Mouse (Mus musculus) MEL (cell line): ENCODE measurements at regions not wholly inside any gene's neighbourhood (a gene's known extent, or its start where the extent isn't known, plus 50 kb on each side); places are given as distances from the start of the nearest gene placed in this dataset.

Experiments
- DNase-seq: peaks from one replicate; pipeline ENCODE4 v3.0.0; 2011; ENCODE audit warnings: low read depth, low spot score
- H3K27ac ChIP-seq: 2 replicates; pipeline ENCODE4 v1.5.1; 2012; ENCODE audit warnings: low read depth, mild to moderate bottlenecking, control low read depth, low read length, moderate library complexity; ENCODE audit not compliant: control insufficient read depth
- H3K27me3 ChIP-seq, 2 experiments: fragments of 150-350 bp in 1 of 2; sonication (generic) in 1 of 2; 2 replicates each; pipeline ENCODE4 v1.6.1; 2012; ENCODE audit warnings: low read length in 2 of 2, mild to moderate bottlenecking in 2 of 2, improper control_type of control experiment in 1 of 2, moderate library complexity in 1 of 2; ENCODE audit not compliant: insufficient read depth in 2 of 2, control insufficient read depth in 1 of 2
- H3K36me3 ChIP-seq, 2 experiments: 2 replicates each; pipeline ENCODE4 v1.6.1; 2012 to 2014; ENCODE audit warnings: low read length in 2 of 2, improper control_type of control experiment in 1 of 2, inconsistent platforms in 1 of 2, mild to moderate bottlenecking in 1 of 2; ENCODE audit not compliant: insufficient read depth in 2 of 2, control insufficient read depth in 1 of 2
- H3K4me1 ChIP-seq, 2 experiments: fragments of 150-350 bp in 1 of 2; sonication (generic) in 1 of 2; 2 replicates each; pipeline ENCODE4 v1.6.1; 2012; ENCODE audit warnings: low read length in 2 of 2, improper control_type of control experiment in 1 of 2, mild to moderate bottlenecking in 1 of 2; ENCODE audit not compliant: insufficient read depth in 2 of 2, control insufficient read depth in 1 of 2
- H3K4me3 ChIP-seq, 2 experiments: fragments of 150-350 bp in 1 of 2; sonication (generic) in 1 of 2; 2 replicates each; pipeline ENCODE4 v1.5.1; 2012; ENCODE audit warnings: low read depth in 2 of 2, low read length in 2 of 2, mild to moderate bottlenecking in 2 of 2, moderate library complexity in 2 of 2, control low read depth in 1 of 2, improper control_type of control experiment in 1 of 2; ENCODE audit not compliant: control insufficient read depth in 1 of 2, insufficient read depth in 1 of 2
- H3K79me2 ChIP-seq: 2 replicates; pipeline ENCODE4 v1.6.1; 2012; ENCODE audit warnings: mild to moderate bottlenecking, low read length, moderate library complexity; ENCODE audit not compliant: control insufficient read depth, poor library complexity, insufficient read depth
- H3K9ac ChIP-seq: 2 replicates; pipeline ENCODE4 v1.6.1; 2012; ENCODE audit warnings: low read depth, mild to moderate bottlenecking, control low read depth, low read length, moderate library complexity; ENCODE audit not compliant: control insufficient read depth, poor library complexity, severe bottlenecking
- H3K9me3 ChIP-seq: fragments of 150-350 bp; sonication (generic); replicated peaks from 2 replicates; pipeline ENCODE4 v1.6.1; 2012; ENCODE audit warnings: mild to moderate bottlenecking, low read length, improper control_type of control experiment, moderate library complexity; ENCODE audit not compliant: insufficient read depth
- CHD1 ChIP-seq: IDR thresholded peaks from 2 replicates; pipeline ENCODE4 v1.6.1; 2012; ENCODE audit warnings: low read depth, mild to moderate bottlenecking, inconsistent platforms, low read length, improper control_type of control experiment
- CTCF ChIP-seq, 3 experiments: IDR thresholded peaks in 2 of 3; conservative IDR thresholded peaks in 1 of 3; 2 replicates each; pipeline ENCODE4 v1.5.1; 2011 to 2012; ENCODE audit warnings: low read length in 3 of 3, low read depth in 2 of 3, mild to moderate bottlenecking in 2 of 3, improper control_type of control experiment in 1 of 3, inconsistent platforms in 1 of 3, mixed read lengths in 1 of 3, moderate library complexity in 1 of 3; ENCODE audit not compliant: control insufficient read depth in 1 of 3, insufficient read depth in 1 of 3, poor library complexity in 1 of 3, severe bottlenecking in 1 of 3
- E2F4 ChIP-seq: IDR thresholded peaks from 2 replicates; pipeline ENCODE4 v1.6.1; 2011; ENCODE audit warnings: low read depth, low read length, improper control_type of control experiment, borderline replicate concordance
- GABPA ChIP-seq: IDR thresholded peaks from 2 replicates; pipeline ENCODE4 v1.6.1; 2012; ENCODE audit warnings: low read depth, mild to moderate bottlenecking, inconsistent platforms, low read length, improper control_type of control experiment, moderate library complexity
- GATA1 ChIP-seq: IDR thresholded peaks from 2 replicates; pipeline ENCODE4 v1.6.1; 2011; ENCODE audit warnings: low read depth, low read length, improper control_type of control experiment
- HCFC1 ChIP-seq: IDR thresholded peaks from 2 replicates; pipeline ENCODE4 v1.6.1; 2012; ENCODE audit warnings: low read depth, mild to moderate bottlenecking, inconsistent platforms, low read length, improper control_type of control experiment, moderate library complexity
- KAT2A ChIP-seq: conservative IDR thresholded peaks from 2 replicates; pipeline ENCODE4 v1.6.1; 2012; ENCODE audit warnings: low read depth, low read length, improper control_type of control experiment, inconsistent platforms
- MAFK ChIP-seq: IDR thresholded peaks from 2 replicates; pipeline ENCODE4 v1.6.1; 2011; ENCODE audit warnings: low read depth, mild to moderate bottlenecking, low read length, improper control_type of control experiment, borderline replicate concordance
- MAX ChIP-seq: IDR thresholded peaks from 2 replicates; pipeline ENCODE4 v1.6.1; 2011; ENCODE audit warnings: low read length, improper control_type of control experiment
- MAZ ChIP-seq: IDR thresholded peaks from 2 replicates; pipeline ENCODE4 v1.6.1; 2012; ENCODE audit warnings: low read depth, mild to moderate bottlenecking, inconsistent platforms, low read length, improper control_type of control experiment
- MEF2A ChIP-seq: IDR thresholded peaks from 2 replicates; pipeline ENCODE4 v1.6.1; 2014; ENCODE audit warnings: low read depth, mild to moderate bottlenecking, inconsistent platforms, low read length, improper control_type of control experiment; ENCODE audit not compliant: poor library complexity, insufficient replicate concordance, severe bottlenecking; ENCODE audit errors: extremely low read depth
- MXI1 ChIP-seq: IDR thresholded peaks from 2 replicates; pipeline ENCODE4 v1.6.1; 2011; ENCODE audit warnings: mild to moderate bottlenecking, low read depth, low read length, improper control_type of control experiment
- MYB ChIP-seq: IDR thresholded peaks from 2 replicates; pipeline ENCODE4 v1.6.1; 2011; ENCODE audit warnings: mild to moderate bottlenecking, low read depth, low read length, improper control_type of control experiment
- MYC ChIP-seq: IDR thresholded peaks from 2 replicates; pipeline ENCODE4 v1.6.1; 2011; ENCODE audit warnings: low read depth, mild to moderate bottlenecking, low read length, improper control_type of control experiment, moderate library complexity
- NRF1 ChIP-seq: IDR thresholded peaks from 2 replicates; pipeline ENCODE4 v1.6.1; 2014; ENCODE audit warnings: low read depth, mild to moderate bottlenecking, inconsistent platforms, low read length, improper control_type of control experiment, moderate library complexity; ENCODE audit not compliant: poor library complexity, insufficient read depth, severe bottlenecking
- POLR2AphosphoS5 ChIP-seq: IDR thresholded peaks from 2 replicates; pipeline ENCODE4 v1.6.1; 2012; ENCODE audit warnings: low read depth, borderline replicate concordance, mild to moderate bottlenecking, inconsistent platforms, low read length, moderate library complexity, mixed read lengths
- SIN3A ChIP-seq: IDR thresholded peaks from 2 replicates; pipeline ENCODE4 v1.6.1; 2012; ENCODE audit warnings: low read length, improper control_type of control experiment, inconsistent platforms
- SMC3 ChIP-seq: IDR thresholded peaks from 2 replicates; pipeline ENCODE4 v1.6.1; 2011; ENCODE audit warnings: low read depth, low read length, improper control_type of control experiment
- TBP ChIP-seq: IDR thresholded peaks from 2 replicates; pipeline ENCODE4 v1.8.0; 2011; ENCODE audit warnings: low read depth, low read length, improper control_type of control experiment
- TCF12 ChIP-seq: IDR thresholded peaks from 2 replicates; pipeline ENCODE4 v1.6.1; 2014; ENCODE audit warnings: low read depth, mild to moderate bottlenecking, inconsistent platforms, low read length, improper control_type of control experiment, moderate library complexity
- USF1 ChIP-seq: IDR thresholded peaks from 2 replicates; pipeline ENCODE4 v1.6.1; 2014; ENCODE audit warnings: low read depth, mild to moderate bottlenecking, inconsistent platforms, low read length, improper control_type of control experiment, moderate library complexity
- ZKSCAN1 ChIP-seq: IDR thresholded peaks from 2 replicates; pipeline ENCODE4 v1.6.1; 2012; ENCODE audit warnings: low read depth, mild to moderate bottlenecking, inconsistent platforms, low read length, improper control_type of control experiment, moderate library complexity
- ZNF384 ChIP-seq: IDR thresholded peaks from 2 replicates; pipeline ENCODE4 v1.6.1; 2012; ENCODE audit warnings: low read depth, mild to moderate bottlenecking, inconsistent platforms, low read length, improper control_type of control experiment

DNA sequence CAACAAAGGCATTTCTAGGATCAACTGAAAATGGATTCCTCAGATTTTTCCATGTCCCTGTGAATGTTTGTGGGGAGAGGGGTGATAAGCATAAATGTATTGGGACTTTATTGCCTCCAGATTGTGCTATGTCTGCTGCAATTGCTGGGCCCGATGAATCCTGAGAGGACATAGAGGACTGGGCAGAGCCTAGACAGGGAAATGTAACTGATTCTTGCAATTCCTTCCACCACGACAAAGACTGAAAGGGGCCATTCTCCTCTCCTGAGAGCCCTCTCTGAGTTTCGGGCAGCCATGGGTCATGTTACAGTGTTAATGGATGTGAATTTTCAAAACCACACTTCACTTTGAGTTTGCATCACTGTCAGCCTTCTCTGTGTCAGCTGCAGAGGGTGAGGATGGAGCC is 159.7 kb upstream of the Gdf10 start:
- Histone ChIP-seq H3K4me3 (no peak overlapping the region), H3K36me3 (no peaks in the 10 kb centered on the region), H3K79me2 (no peaks in the 10 kb centered on the region), H3K27ac (no peak overlapping the region), H3K4me1 (no peaks in the 10 kb centered on the region), H3K27me3 (no peaks in the 10 kb centered on the region), H3K9ac (no peak overlapping the region), H3K9me3 (no peaks in the 10 kb centered on the region)
- TF ChIP-seq MEF2A: no peak
- no peak for TF ChIP-seq MAX
- no peak for TF ChIP-seq KAT2A
- DNase-seq: no peak

DNA sequence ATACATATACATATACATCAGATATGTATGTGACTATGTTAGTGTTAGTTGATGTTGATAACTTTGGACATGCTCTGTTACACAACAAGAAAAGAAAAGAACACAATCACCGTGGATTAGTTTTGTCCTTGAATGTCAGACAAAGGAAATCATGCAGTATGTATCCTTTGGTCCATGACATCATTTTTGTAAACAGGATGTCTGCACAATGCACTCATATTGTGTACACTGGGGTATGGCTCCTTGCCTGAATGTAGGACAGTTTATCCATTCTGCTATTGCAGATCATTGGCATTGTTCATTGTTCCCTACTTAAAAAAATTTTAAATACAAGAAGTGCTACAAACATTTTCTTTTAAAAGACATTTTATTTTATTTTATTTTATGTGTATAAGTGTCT is 157.6 kb upstream of the Gdf10 start:
- Histone ChIP-seq H3K36me3 (no peaks in the 10 kb centered on the region), H3K9ac (no peak overlapping the region), H3K4me1 (no peaks in the 10 kb centered on the region), H3K27ac (no peak overlapping the region), H3K9me3 (no peaks in the 10 kb centered on the region), H3K79me2 (no peaks in the 10 kb centered on the region), H3K27me3 (no peaks in the 10 kb centered on the region), H3K4me3 (no peak overlapping the region)
- TF ChIP-seq MYC (no peak), CTCF (IDR thresholded peaks at IDR 0.05 in 2 of 3, conservative IDR thresholded peaks at IDR 0.05 in 1 of 3; ENCODE audit: control insufficient read depth in 1 of 3, insufficient read depth in 1 of 3, low read depth in 2 of 3, low read length in 3 of 3, poor library complexity in 1 of 3, severe bottlenecking in 1 of 3) (no peak), SIN3A (no peak), ZKSCAN1 (no peak), MAFK (no peak), E2F4 (no peak), TCF12 (no peak)
- no peak for DNase-seq

DNA sequence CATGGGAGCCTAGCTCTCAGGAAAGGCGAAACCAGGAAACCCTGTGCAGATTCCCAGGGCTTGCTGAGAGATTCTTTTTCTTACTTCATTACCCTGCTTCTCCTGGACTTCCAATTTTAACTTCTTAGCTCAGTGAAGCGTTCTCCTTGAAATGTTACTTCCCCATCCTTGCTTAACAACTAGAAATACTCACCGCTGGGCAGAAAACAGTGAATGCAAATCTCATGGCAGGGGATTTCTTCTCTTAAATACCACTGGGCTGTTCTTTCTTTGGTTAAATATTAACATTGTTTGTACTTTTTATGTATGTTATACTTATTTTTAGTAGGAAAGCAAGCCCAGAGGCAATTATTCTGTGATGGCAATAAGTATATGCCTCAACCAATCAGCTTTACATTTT is 151.0 kb upstream of the Gdf10 start:
- TF ChIP-seq USF1: no peak
- TF ChIP-seq GATA1: no peak
- TF ChIP-seq HCFC1: no peak
- no peak for TF ChIP-seq MYB
- no peak for TF ChIP-seq POLR2AphosphoS5
- no peak for TF ChIP-seq MAZ
- TF ChIP-seq GABPA: no peak
- TF ChIP-seq CHD1: no peak
- no peak for TF ChIP-seq TCF12
- TF ChIP-seq CTCF (IDR thresholded peaks at IDR 0.05 in 2 of 3, conservative IDR thresholded peaks at IDR 0.05 in 1 of 3; ENCODE audit: control insufficient read depth in 1 of 3, insufficient read depth in 1 of 3, low read depth in 2 of 3, low read length in 3 of 3, poor library complexity in 1 of 3, severe bottlenecking in 1 of 3): no peak
- no peak for TF ChIP-seq ZNF384
- no peak for TF ChIP-seq NRF1
- TF ChIP-seq SMC3: no peak
- TF ChIP-seq MXI1: no peak
- TF ChIP-seq TBP: no peak
- no peak for TF ChIP-seq E2F4
- no peaks in the 10 kb centered on the region for H3K27me3 ChIP-seq
- no peak overlapping the region for H3K9ac ChIP-seq
- H3K9me3 ChIP-seq: no peaks in the 10 kb centered on the region
- no peaks in the 10 kb centered on the region for H3K36me3 ChIP-seq
- no peak overlapping the region for H3K4me3 ChIP-seq
- DNase-seq: no peak
- H3K4me1 ChIP-seq: no peaks in the 10 kb centered on the region
- no peaks in the 10 kb centered on the region for H3K79me2 ChIP-seq
- no peak overlapping the region for H3K27ac ChIP-seq
